Mouse (Mus musculus) lung, adult 2 months (tissue): ENCODE measurements around the gene Zfp941.

Experiments
- CTCF ChIP-seq: fragments of 200-500 bp; IDR thresholded peaks from 2 replicates; pipeline ENCODE4 v1.5.1; 2011; ENCODE audit warnings: mild to moderate bottlenecking, low read length, control low read depth; ENCODE audit not compliant: insufficient read depth
- POLR2A ChIP-seq: fragments of 200-500 bp; IDR thresholded peaks from 2 replicates; pipeline ENCODE4 v1.6.1; 2011; ENCODE audit warnings: low read depth, mild to moderate bottlenecking, control low read depth, low read length, borderline replicate concordance; ENCODE audit errors: extremely low read depth

GRCm38 (mm10) chr7:140797619-140798018 lies 24.4 kb downstream of the Zfp941 start:
- peak; percentile 30; the same call in 1 of the 2 replicates for TF ChIP-seq CTCF
- TF ChIP-seq POLR2A: no peak
